Mouse (Mus musculus) right cerebral cortex, postnatal 10 days (tissue): ENCODE data around the gene Nxpe5.
A peak's percentile ranks its signal among the peaks of the same experiment; 100 is the strongest.

ENCODE experiments used
- DNase-seq, 2 experiments: peaks; one replicate each; pipeline ENCODE4 v3.0.0; 2021; ENCODE audit warnings: low spot score in 2 of 2

Gene Nxpe5

DNA sequence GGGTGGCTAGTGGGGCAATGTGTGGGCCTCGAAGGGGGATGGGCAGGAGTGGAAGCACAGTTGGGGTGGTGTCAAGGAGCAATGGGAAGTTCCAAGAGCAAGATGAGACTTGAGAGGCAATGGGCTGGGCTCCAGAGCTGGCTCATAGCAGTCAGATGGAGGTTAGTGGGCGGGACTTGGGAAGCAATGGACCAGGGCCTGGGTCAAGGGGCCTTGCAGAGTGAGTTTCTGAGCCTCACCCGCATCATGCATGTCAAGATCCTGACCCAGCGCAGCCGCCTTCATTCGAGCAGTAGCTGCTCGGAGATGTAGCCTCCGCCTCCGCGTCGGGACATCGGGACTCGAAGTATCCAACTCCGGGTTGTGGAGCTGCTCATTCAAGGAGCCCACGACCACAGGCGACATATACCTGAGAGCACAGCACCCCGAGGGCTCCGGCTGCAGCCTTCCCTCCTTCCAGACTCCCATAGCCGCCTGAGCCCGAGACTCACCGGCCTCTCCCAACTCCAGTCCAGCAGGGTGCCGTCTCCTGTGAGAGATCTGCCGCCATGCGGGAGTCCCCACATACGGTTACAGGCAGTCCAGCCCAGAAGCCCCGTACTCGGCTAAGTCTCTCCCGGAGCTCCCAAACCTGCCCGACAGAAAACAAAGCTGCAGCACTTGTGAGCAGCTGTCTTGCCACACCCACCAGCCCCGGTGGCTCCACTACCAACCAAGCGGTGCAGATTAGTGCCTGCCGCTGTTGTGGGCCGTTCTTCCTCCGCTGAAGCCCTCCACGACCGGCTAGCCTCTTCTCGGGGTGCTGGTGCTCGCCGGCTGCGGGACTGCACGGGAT, 49.7 kb downstream of the Nxpe5 start:
- DNase-seq, result no peak

DNA sequence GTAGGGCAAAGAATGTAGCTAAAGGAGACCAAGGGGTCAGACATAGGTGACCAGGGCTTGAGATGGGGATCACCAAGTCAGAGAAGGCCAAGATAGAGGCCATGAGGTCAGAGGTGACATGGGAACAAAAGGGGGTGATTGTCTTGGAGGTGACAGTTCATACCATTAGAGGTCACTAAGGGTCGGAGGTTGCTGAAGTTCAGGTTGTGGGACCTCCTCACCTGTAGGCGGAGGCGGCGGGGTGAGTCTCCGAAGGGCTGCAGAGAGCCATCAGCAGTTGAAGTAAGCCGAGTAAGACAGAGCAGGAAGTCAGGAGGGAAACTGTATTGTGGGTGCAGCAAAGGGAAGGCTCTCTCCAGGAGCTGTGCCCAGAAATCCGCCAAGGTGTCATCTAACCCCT, 52.3 kb downstream of the Nxpe5 start:
- DNase-seq, result peak in 1 of 2 experiments; percentile 23

DNA sequence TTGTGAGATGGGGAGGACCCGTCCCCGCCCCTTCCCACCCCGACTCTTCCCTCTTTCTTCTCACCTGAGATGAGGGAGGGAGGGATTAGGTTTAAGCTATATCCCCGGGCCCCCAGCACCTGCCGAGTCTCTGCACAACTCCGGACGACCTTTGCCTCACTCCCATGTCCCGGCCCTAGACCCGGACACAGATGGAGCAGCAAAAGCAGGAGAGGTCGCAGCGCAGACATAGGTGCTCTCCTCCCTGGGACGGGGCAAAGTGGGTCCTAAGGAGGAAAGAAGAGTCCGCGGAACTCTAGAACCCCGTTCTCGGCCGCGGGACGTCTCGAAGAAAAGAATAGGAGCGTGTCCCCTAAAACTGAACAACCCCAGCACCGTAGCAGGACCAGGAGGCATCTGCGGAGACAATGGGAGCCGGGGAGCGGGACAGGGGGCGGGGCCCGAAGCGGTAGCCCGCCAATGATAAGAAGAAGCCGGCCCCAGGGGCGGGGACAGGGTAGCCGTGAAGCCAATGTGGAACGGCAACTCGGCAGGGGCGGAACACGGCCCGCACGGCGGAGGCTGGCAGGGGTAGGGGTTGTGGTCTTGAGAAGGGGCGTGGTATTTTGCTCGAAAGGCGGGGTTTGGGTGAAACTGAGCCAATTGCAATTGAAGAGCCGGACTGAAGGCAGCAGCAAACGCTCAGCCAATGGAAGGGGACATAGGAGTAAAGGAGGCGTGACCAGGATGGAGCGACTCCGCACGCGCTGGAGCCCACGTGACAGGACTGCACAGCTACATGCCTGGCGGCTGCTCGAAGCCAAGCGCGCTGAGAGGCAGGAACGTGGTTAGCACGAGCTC, 54.1 kb downstream of the Nxpe5 start, which contains the start of the genes Gm43720, Gpc2 and Stag3:
TSS of gene Gm43720 (minus strand) at position 374 of the 840 bp plus-strand sequence.
TSS of gene Gpc2 (minus strand) at position 421 of the 840 bp plus-strand sequence.
TSS of gene Stag3 (plus strand) at position 656 of the 840 bp plus-strand sequence.
- DNase-seq, result peak; percentile 95 to 96

DNA sequence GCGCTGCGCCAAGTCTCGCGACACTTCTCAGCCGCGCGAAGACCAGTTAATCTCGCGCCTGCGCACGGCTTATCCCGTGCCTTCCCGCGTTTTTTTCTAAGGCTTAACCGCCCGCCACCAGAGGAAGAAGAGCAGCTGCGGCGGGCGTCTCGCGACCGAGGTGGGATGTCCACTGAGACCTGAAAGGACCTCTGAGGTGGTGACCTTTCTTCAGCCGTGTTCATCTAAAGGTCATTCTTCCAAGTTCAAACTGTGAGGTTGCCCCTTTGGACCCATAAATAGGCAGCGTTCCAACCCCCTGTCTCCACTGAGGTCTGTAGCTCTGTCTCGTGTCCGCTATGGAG, 54.7 kb downstream of the Nxpe5 start:
- no peak for DNase-seq

DNA sequence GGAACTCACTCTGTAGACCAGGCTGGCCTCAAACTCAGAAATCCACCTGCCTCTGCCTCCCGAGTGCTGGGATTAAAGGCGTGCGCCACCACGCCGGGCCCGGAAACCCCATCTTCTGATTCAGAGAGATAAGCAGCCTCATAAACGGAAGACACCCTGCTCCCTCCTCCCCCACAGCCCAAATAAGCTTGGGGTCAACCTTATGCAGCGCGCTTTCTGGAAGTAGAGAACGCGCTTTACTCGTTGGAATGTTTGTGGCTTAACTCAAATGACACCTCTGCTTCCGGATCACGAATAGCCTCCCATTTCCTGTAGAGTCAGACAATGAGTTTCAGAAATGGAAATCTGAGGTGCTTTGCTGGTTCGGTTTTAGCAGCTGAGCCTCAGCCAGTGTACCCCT, 55.1 kb downstream of the Nxpe5 start:
- DNase-seq, result no peak

DNA sequence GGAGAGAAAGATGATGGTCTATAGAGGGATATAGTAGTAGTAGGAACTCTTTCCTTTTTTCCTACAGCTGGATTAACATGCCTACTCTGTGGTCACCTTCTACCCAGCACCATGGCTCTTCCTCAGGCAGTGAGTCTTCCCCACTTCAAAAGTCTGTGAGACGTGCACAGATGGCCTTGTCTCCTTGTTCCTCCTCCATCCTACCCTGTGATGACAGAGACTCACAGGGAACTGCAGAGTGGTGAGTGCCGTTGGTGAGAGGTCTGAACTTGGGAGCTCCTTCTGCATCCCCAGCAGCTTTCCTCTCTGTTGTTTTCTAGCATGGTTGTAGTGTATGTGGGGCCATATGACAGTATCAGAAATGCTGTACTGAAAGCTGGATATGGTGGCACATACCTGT, 56.1 kb downstream of the Nxpe5 start:
- no peak for DNase-seq

DNA sequence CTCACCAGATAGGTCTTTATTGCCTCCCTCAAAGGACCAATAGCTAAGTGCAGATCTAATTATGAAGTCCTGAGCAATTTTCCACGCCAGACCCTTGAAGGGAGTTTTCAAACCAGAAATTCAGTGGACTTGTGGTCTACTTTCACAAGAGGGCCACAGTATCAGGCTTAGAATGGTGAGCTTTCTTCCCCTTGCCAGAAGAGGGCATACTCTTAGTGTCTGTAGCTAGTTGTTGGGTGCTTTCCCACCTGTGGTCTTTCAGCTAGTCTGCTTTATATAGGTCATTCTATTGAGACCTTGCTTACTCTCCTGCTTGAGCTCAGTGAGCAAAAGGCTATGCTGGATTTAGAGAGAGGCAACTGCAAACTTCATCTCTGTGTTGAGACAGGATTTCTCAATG, 57.8 kb downstream of the Nxpe5 start:
- DNase-seq, result no peak

DNA sequence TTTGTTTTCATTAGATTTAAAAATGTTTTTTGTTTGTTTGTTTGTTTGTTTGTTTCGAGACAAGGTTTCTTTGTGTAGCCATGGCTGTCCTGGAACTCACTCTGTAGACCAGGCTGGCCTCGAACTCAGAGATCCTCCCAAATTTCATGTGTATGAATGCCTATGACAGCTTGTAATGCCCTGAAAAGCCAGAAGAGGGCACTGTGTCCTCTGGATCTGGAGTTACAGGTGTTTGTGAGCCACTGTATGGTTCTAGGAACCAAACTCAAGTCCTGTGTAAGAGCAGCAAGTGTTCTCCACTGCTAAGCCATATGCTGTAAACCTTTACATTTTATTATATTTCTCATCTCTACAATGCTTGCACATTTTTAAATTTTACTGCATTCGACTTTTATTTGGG, 62.2 kb downstream of the Nxpe5 start:
- DNase-seq, result no peak

DNA sequence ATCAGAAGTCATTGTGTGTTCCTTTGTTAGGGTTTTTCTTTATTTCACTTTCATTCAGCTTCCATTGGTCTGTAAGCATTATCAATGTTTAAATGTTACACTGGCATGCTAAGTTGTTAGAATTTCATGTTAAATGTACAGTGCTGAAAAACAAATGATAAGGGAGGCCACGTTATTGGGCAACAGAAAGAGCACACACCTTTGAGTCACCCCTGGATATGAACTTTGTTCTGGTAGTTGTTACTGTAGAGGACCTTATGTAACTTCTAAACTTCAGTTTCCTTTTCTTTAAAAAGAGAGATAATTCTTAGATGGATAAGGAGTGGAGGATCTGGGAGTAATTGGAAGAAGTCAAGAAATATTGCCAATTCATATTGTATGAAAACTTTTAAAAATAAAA, 65.9 kb downstream of the Nxpe5 start:
- DNase-seq, result no peak

DNA sequence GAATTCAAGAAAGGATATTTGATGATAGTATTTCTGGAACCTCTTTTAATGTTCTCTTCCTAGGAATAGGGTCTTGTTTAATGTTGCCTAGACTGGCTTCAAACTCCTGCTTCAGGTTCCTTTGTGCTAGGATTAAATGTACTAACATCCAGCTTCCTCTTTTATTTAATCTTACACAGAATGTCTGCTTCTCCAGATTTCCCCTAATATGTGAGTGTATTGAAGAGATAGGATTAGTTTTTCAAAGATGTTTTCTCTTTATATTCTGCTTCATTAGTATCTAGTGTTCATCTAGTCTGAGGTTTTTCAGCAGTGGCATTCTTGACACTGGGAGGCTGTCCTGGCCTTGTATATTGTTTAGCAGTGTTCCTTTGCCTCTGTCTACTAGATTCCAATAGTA, 68.5 kb downstream of the Nxpe5 start:
- no peak for DNase-seq

DNA sequence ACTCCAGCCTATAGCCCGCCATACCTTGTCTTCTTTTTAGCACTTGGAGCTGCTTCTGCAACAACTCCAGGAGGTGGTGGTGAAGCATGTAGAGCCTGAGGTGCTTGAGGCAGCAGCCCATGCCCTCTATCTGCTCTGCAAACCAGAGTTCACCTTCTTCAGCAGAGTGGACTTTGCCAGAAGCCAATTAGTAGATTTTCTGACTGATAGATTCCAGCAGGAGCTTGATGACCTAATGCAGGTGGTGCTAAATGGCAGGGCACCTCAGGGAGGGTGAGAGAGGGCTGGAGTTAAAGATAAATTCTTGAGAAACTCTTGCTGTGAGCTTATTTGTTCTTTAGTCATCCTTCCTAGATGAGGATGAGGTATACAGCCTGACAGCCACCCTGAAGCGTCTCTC, 73.9 kb downstream of the Nxpe5 start:
- no peak for DNase-seq
